Mouse (Mus musculus): ENCODE measurements around the gene Ccnl1. TPM values are rescaled to one million over a fixed set of nuclear protein-coding genes. Genes with fewer than 3 reads are reported as not detected.
A peak's percentile ranks its signal among the peaks of the same experiment; 100 is the strongest.

Ccnl1 gene
- total and polyA plus RNA-seq, 3 experiments, result 20.1 to 56.5 TPM; not detected in 1

- Histone ChIP-seq H3K27me3 (ENCODE audit: control insufficient read depth in 1 of 2, insufficient read depth in 2 of 2, low read length in 2 of 2) (no peaks in the 10 kb centered on the region), H3K4me1 (ENCODE audit: control insufficient read depth in 1 of 2, insufficient read depth in 2 of 2, low read length in 2 of 2) (peaks cover 5 to 7% of the 10 kb centered on the region in 2 experiments), H3K27ac (ENCODE audit: control insufficient read depth, low read depth, low read length) (no peak overlapping the region), H3K9ac (ENCODE audit: control insufficient read depth, low read depth, low read length, poor library complexity, severe bottlenecking) (no peak overlapping the region), H3K9me3 (replicated peaks; ENCODE audit: insufficient read depth, low read length) (no peaks in the 10 kb centered on the region), H3K36me3 (ENCODE audit: control insufficient read depth in 1 of 2, insufficient read depth in 2 of 2, low read length in 2 of 2) (peaks cover 23 to 47% of the 10 kb centered on the region in 2 experiments), H3K4me3 (ENCODE audit: control insufficient read depth in 1 of 2, insufficient read depth in 1 of 2, low read depth in 2 of 2, low read length in 2 of 2) (no peak overlapping the region), H3K79me2 (ENCODE audit: control insufficient read depth, insufficient read depth, low read length, poor library complexity) (peaks cover 2% of the 10 kb centered on the region; the same call in 1 of the 2 replicates)
- DNase-seq (ENCODE audit: low read depth, low spot score), result no peak
- TF ChIP-seq ZMIZ1 (IDR thresholded peaks at IDR 0.05; ENCODE audit: low read depth, low read length) (no peak), GATA1 (IDR thresholded peaks at IDR 0.05; ENCODE audit: low read depth, low read length) (no peak), HCFC1 (IDR thresholded peaks at IDR 0.05; ENCODE audit: low read depth, low read length) (no peak), E2F4 (IDR thresholded peaks at IDR 0.05; ENCODE audit: borderline replicate concordance, low read depth, low read length) (no peak), BHLHE40 (IDR thresholded peaks at IDR 0.05; ENCODE audit: borderline replicate concordance, low read depth, low read length) (no peak), TAL1 (IDR thresholded peaks at IDR 0.05; ENCODE audit: low read length) (no peak), POLR2AphosphoS5 (IDR thresholded peaks at IDR 0.05; ENCODE audit: borderline replicate concordance, low read depth, low read length) (no peak; the same call in 1 of the 2 replicates), CHD2 (IDR thresholded peaks at IDR 0.05; ENCODE audit: low read length) (no peak), EP300 (IDR thresholded peaks at IDR 0.05; ENCODE audit: low read depth in 1 of 2, low read length in 2 of 2) (no peak), NELFE (IDR thresholded peaks at IDR 0.05; ENCODE audit: low read depth, low read length) (no peak), NRF1 (IDR thresholded peaks at IDR 0.05; ENCODE audit: insufficient read depth, low read depth, low read length, poor library complexity, severe bottlenecking) (no peak), CHD1 (IDR thresholded peaks at IDR 0.05; ENCODE audit: low read depth, low read length) (no peak), MEF2A (IDR thresholded peaks at IDR 0.05; ENCODE audit: extremely low read depth, insufficient replicate concordance, low read depth, low read length, poor library complexity, severe bottlenecking) (no peak), RAD21 (IDR thresholded peaks at IDR 0.05; ENCODE audit: low read depth, low read length) (no peak), MYC (IDR thresholded peaks at IDR 0.05; ENCODE audit: low read depth, low read length) (no peak)
Measured at GRCm38 (mm10) chr3:65945277-65945932, 12.6 kb downstream of the Ccnl1 start.

GRCm38 (mm10) chr3:65944713-65945112 is 13.3 kb downstream of the Ccnl1 start:
- Histone ChIP-seq H3K36me3 (ENCODE audit: control insufficient read depth in 1 of 2, insufficient read depth in 2 of 2, low read length in 2 of 2) (peaks cover 17 to 43% of the 10 kb centered on the region in 2 experiments), H3K9ac (ENCODE audit: control insufficient read depth, low read depth, low read length, poor library complexity, severe bottlenecking) (no peak overlapping the region), H3K9me3 (replicated peaks; ENCODE audit: insufficient read depth, low read length) (no peaks in the 10 kb centered on the region), H3K27me3 (ENCODE audit: control insufficient read depth in 1 of 2, insufficient read depth in 2 of 2, low read length in 2 of 2) (no peaks in the 10 kb centered on the region), H3K27ac (ENCODE audit: control insufficient read depth, low read depth, low read length) (no peak overlapping the region), H3K4me3 (ENCODE audit: control insufficient read depth in 1 of 2, insufficient read depth in 1 of 2, low read depth in 2 of 2, low read length in 2 of 2) (no peak overlapping the region), H3K4me1 (ENCODE audit: control insufficient read depth in 1 of 2, insufficient read depth in 2 of 2, low read length in 2 of 2) (peaks cover 5% of the 10 kb centered on the region in 2 experiments; a peak in 3 of 4 replicates), H3K79me2 (ENCODE audit: control insufficient read depth, insufficient read depth, low read length, poor library complexity) (no peaks in the 10 kb centered on the region)
- peak; percentile 44; the same call in 1 of the 2 replicates for TF ChIP-seq POLR2AphosphoS2 (IDR thresholded peaks at IDR 0.05; ENCODE audit: low read length)
- no peak for TF ChIP-seq GATA1 (IDR thresholded peaks at IDR 0.05; ENCODE audit: low read depth, low read length)
- DNase-seq (ENCODE audit: low read depth, low spot score), result peak; percentile 39
